Comparison of ENCODE assay signal across 8 mouse cellular contexts in the genomic region with DNA sequence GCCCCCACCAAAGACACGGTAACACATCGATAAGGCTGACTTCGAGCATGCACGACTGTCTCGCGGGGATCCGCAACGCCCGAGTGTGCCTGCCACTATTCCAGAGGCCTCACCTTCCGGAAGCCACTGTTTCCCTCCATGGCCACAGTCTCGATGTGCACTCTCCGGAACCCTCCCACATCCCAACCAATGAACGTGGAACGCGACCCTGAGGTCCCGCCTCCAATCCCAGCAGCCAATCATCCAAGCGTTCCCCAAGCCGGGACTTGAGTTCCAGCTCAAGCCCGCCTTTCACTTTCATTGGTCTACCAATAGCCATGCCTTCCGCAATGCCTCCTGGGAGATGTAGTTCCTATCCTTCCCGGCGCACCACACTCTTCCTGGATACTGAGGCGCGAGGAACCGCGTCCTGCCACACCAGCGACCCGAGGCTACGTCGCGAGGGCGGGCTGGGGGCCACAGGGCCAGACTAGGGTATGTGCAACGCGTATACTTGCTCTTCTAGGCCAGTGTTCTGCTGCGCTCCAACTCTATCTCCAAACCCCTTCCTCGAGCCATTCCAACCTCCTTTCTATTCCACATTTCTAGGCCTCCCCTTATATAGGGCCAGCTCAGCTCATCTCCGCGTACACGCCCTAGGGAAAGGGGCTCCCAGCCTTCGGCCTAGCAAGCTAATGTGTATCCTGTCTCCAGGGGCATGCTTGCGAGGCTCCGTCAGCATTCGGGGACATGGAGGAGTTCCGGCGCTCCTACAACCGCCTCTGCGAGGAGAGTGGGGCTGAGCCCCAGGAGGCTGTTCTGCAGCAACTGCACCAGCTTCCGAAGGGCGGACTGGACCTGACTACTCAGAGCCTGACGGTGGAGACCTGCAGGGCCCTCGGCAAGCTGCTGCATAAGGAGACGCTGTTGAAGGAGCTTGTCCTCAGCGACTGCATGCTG. TPM values are rescaled to one million over a fixed set of nuclear protein-coding genes. Genes with fewer than 3 reads are reported as not detected.
DNase-seq lines count a peak whose midpoint lies in the region; ATAC-seq and TF ChIP-seq lines count a peak whose summit lies in the region.

TSS of gene Cenpx (minus strand) at position 159 of the 939 bp plus-strand sequence.
TSS of gene Lrrc45 (plus strand) at position 346 of the 939 bp plus-strand sequence.

- peaks cover 56% of the 10 kb centered on the region for H3K4me1 ChIP-seq in E14TG2a.4 (replicated peaks; ENCODE audit: low read depth, low read length)
- H3K4me1 ChIP-seq in forebrain, embryonic 12.5 days = peaks cover 31% of the 10 kb centered on the region
- H3K4me1 ChIP-seq in heart, postnatal 0 days (ENCODE audit: control insufficient read depth, insufficient read depth) = peaks cover 16% of the 10 kb centered on the region
- peaks cover 20% of the 10 kb centered on the region for H3K4me1 ChIP-seq in liver, embryonic 16.5 days (ENCODE audit: control insufficient read depth, low read depth, low read length)
- H3K4me1 ChIP-seq in neural tube, embryonic 13.5 days (replicated peaks) = peaks cover 32% of the 10 kb centered on the region
- peaks cover 22% of the 10 kb centered on the region for H3K4me1 ChIP-seq in testis, adult 2 months (ENCODE audit: control insufficient read depth, insufficient read depth, low read length)

- peak within 1 kb of the TSS; percentile 99 for H3K4me2 ChIP-seq in forebrain, embryonic 12.5 days
- H3K4me2 ChIP-seq in heart, postnatal 0 days (ENCODE audit: low read depth, low read length) = peak within 1 kb of the TSS; percentile 73
- peak within 1 kb of the TSS; percentile 100 for H3K4me2 ChIP-seq in liver, embryonic 16.5 days (ENCODE audit: low read depth, low read length)
- peak within 1 kb of the TSS; percentile 99 for H3K4me2 ChIP-seq in neural tube, embryonic 13.5 days

- no peak for TF ChIP-seq CTCF in E14TG2a.4 (conservative IDR thresholded peaks at IDR 0.05; ENCODE audit: low read length)
- no peak for TF ChIP-seq CTCF in heart, postnatal 0 days (IDR thresholded peaks at IDR 0.05; ENCODE audit: low read depth)
- no peak; the same call in 1 of the 2 replicates for TF ChIP-seq CTCF in testis, adult 2 months (IDR thresholded peaks at IDR 0.05; ENCODE audit: control insufficient read depth, insufficient read depth, insufficient replicate concordance, low read depth, low read length)

- H3K36me3 ChIP-seq in E14TG2a.4 (ENCODE audit: insufficient read depth, low read length) = peaks cover 82% of the 10 kb centered on the region
- peaks cover 60% of the 10 kb centered on the region for H3K36me3 ChIP-seq in forebrain, embryonic 12.5 days (replicated peaks)
- H3K36me3 ChIP-seq in heart, postnatal 0 days (replicated peaks; ENCODE audit: control insufficient read depth, insufficient read depth, low read length) = peaks cover 25% of the 10 kb centered on the region
- no peaks in the 10 kb centered on the region for H3K36me3 ChIP-seq in liver, embryonic 16.5 days (ENCODE audit: control insufficient read depth, insufficient read depth)
- H3K36me3 ChIP-seq in neural tube, embryonic 13.5 days = peaks cover 62% of the 10 kb centered on the region
- H3K36me3 ChIP-seq in testis, adult 2 months (ENCODE audit: control insufficient read depth, insufficient read depth, low read length) = no peaks in the 10 kb centered on the region

- TF ChIP-seq POLR2A in testis, adult 2 months (IDR thresholded peaks at IDR 0.05; ENCODE audit: control insufficient read depth, low read depth, low read length) = peak; percentile 66; the same call in 1 of the 2 replicates

- H3K9ac ChIP-seq in forebrain, embryonic 12.5 days = peak within 1 kb of the TSS; percentile 76
- H3K9ac ChIP-seq in heart, postnatal 0 days (replicated peaks; ENCODE audit: low read depth, low read length) = peak within 1 kb of the TSS; percentile 48
- H3K9ac ChIP-seq in liver, embryonic 16.5 days (ENCODE audit: low read depth, low read length) = peak within 1 kb of the TSS; percentile 75
- peak within 1 kb of the TSS; percentile 84 for H3K9ac ChIP-seq in neural tube, embryonic 13.5 days

- peak; percentile 95 for ATAC-seq in forebrain, embryonic 12.5 days (ENCODE audit: low FRiP score)
- peak; percentile 96 for ATAC-seq in heart, postnatal 0 days (ENCODE audit: insufficient read depth, low read depth)
- peak; percentile 97 for ATAC-seq in liver, embryonic 16.5 days (ENCODE audit: low read depth)
- peak; percentile 97 for ATAC-seq in neural tube, embryonic 13.5 days (ENCODE audit: low read depth)

- 2% methylated on average over 53 of the region's 53 CpGs for WGBS in forebrain, embryonic 12.5 days
- WGBS in heart, postnatal 0 days = 1% methylated on average over 53 of the region's 53 CpGs
- 1% methylated on average over 53 of the region's 53 CpGs for WGBS in liver, embryonic 16.5 days (ENCODE audit: insufficient replicate concordance)
- WGBS in neural tube, embryonic 13.5 days = 1% methylated on average over 53 of the region's 53 CpGs

- H3K9me3 ChIP-seq in E14TG2a.4 (ENCODE audit: low read length) = no peaks in the 10 kb centered on the region
- no peaks in the 10 kb centered on the region for H3K9me3 ChIP-seq in forebrain, embryonic 12.5 days
- H3K9me3 ChIP-seq in heart, postnatal 0 days (replicated peaks; ENCODE audit: control insufficient read depth, low read length) = no peaks in the 10 kb centered on the region
- no peaks in the 10 kb centered on the region for H3K9me3 ChIP-seq in liver, embryonic 16.5 days (replicated peaks; ENCODE audit: control insufficient read depth, low read length)
- no peaks in the 10 kb centered on the region for H3K9me3 ChIP-seq in neural tube, embryonic 13.5 days

- DNase-seq in c-Kit-positive CD71-positive TER-119-positive erythroid progenitor cells, embryonic 14.5 days (ENCODE audit: low spot score) = peak; percentile 99
- DNase-seq in heart, postnatal 0 days (ENCODE audit: low spot score) = peak; percentile 100
- DNase-seq in kidney, postnatal 4 days = peak; percentile 96 to 98

- H3K27me3 ChIP-seq in E14TG2a.4 (ENCODE audit: insufficient read depth, low read length) = peaks cover 16% of the 10 kb centered on the region
- H3K27me3 ChIP-seq in forebrain, embryonic 12.5 days = no peaks in the 10 kb centered on the region
- no peaks in the 10 kb centered on the region for H3K27me3 ChIP-seq in heart, postnatal 0 days (ENCODE audit: control insufficient read depth, insufficient read depth, low read length)
- no peaks in the 10 kb centered on the region for H3K27me3 ChIP-seq in liver, embryonic 16.5 days (ENCODE audit: control insufficient read depth, insufficient read depth, low read depth, low read length)
- H3K27me3 ChIP-seq in neural tube, embryonic 13.5 days = no peaks in the 10 kb centered on the region
- no peaks in the 10 kb centered on the region for H3K27me3 ChIP-seq in testis, adult 2 months (ENCODE audit: control insufficient read depth, insufficient read depth, low read length)

- peak within 1 kb of the TSS; percentile 73 for H3K27ac ChIP-seq in forebrain, embryonic 12.5 days
- H3K27ac ChIP-seq in heart, postnatal 0 days (ENCODE audit: low read depth) = peak within 1 kb of the TSS; percentile 71
- peak within 1 kb of the TSS; percentile 58 for H3K27ac ChIP-seq in liver, embryonic 16.5 days (ENCODE audit: low read length)
- H3K27ac ChIP-seq in neural tube, embryonic 13.5 days (replicated peaks) = peak within 1 kb of the TSS; percentile 83
- peak within 1 kb of the TSS; percentile 57 for H3K27ac ChIP-seq in testis, adult 2 months (ENCODE audit: control insufficient read depth, insufficient read depth, low read depth, low read length)

- peak within 1 kb of the TSS; percentile 92 for H3K4me3 ChIP-seq in E14TG2a.4 (replicated peaks; ENCODE audit: low read length)
- peak within 1 kb of the TSS; percentile 64 for H3K4me3 ChIP-seq in forebrain, embryonic 12.5 days (replicated peaks)
- H3K4me3 ChIP-seq in heart, postnatal 0 days (ENCODE audit: low read depth, low read length) = peak within 1 kb of the TSS; percentile 48
- H3K4me3 ChIP-seq in liver, embryonic 16.5 days (ENCODE audit: low read depth, low read length) = peak within 1 kb of the TSS; percentile 72
- peak within 1 kb of the TSS; percentile 51 for H3K4me3 ChIP-seq in neural tube, embryonic 13.5 days
- peak within 1 kb of the TSS; percentile 88 for H3K4me3 ChIP-seq in testis, adult 2 months (ENCODE audit: control insufficient read depth, low read depth, low read length)

- no peak for TF ChIP-seq EP300 in heart, postnatal 0 days (IDR thresholded peaks at IDR 0.05; ENCODE audit: low read depth)

RNA-seq across cellular contexts. Expression of gene Cenpx, which starts in this region (rescaled TPM):
- polyA plus RNA-seq in forebrain, embryonic 12.5 days (2016; fragmentation: Nextera tagmentation; extraction: Ambion mirVana) = 125 and 127 TPM in 2 replicates
- total RNA-seq in heart, postnatal 0 days (2014; rRNA removed; ENCODE audit: low replicate concordance) = 68.7 and 115 TPM in 2 replicates
- 102 and 114 TPM in 2 replicates for polyA plus RNA-seq in heart, postnatal 0 days (2015; fragmentation: Nextera tagmentation; extraction: Ambion mirVana)
- polyA plus RNA-seq in liver, embryonic 16.5 days (2015; fragmentation: Nextera tagmentation; extraction: Ambion mirVana) = 78.1 and 87.1 TPM in 2 replicates
- 91.2 and 101 TPM in 2 replicates for polyA plus RNA-seq in neural tube, embryonic 13.5 days (2015; fragmentation: Nextera tagmentation; extraction: Ambion mirVana)
- 54.5 and 59.7 TPM in 2 replicates for polyA plus RNA-seq in testis, adult 2 months (2012; rRNA removed)

RNA-seq across cellular contexts. Expression of gene Lrrc45, which starts in this region (rescaled TPM):
- polyA plus RNA-seq in forebrain, embryonic 12.5 days (2016; fragmentation: Nextera tagmentation; extraction: Ambion mirVana) = 73.8 and 74.7 TPM in 2 replicates
- total RNA-seq in heart, postnatal 0 days (2014; rRNA removed; ENCODE audit: low replicate concordance) = 11.9 and 28.3 TPM in 2 replicates
- polyA plus RNA-seq in heart, postnatal 0 days (2015; fragmentation: Nextera tagmentation; extraction: Ambion mirVana) = 12.4 and 14.2 TPM in 2 replicates
- 9.0 and 9.7 TPM in 2 replicates for polyA plus RNA-seq in liver, embryonic 16.5 days (2015; fragmentation: Nextera tagmentation; extraction: Ambion mirVana)
- polyA plus RNA-seq in neural tube, embryonic 13.5 days (2015; fragmentation: Nextera tagmentation; extraction: Ambion mirVana) = 64.4 and 66.0 TPM in 2 replicates
- 10.7 and 12.3 TPM in 2 replicates for polyA plus RNA-seq in testis, adult 2 months (2012; rRNA removed)

Comparison
In these comparisons a context has a peak if more than half of its experiments do, and no peak if none do; other contexts are left out.
1. Peak in every context shown above with its lines: DNase-seq, ATAC-seq, H3K4me3 ChIP-seq and H3K27ac ChIP-seq.